Mouse (Mus musculus) cortical plate, adult 2 months (tissue): Measurements from ENCODE around the gene Hist2h2ac.

Experiments used
- CTCF ChIP-seq: fragments of 200-500 bp; IDR thresholded peaks from 2 replicates; pipeline ENCODE4 v1.5.1; 2011; ENCODE audit warnings: mild to moderate bottlenecking, control low read depth, low read length; ENCODE audit not compliant: insufficient read depth; ENCODE audit errors: extremely low read depth
- POLR2A ChIP-seq: fragments of 200-500 bp; IDR thresholded peaks from 2 replicates; pipeline ENCODE4 v1.6.1; 2011; ENCODE audit warnings: mild to moderate bottlenecking, low read length, control low read depth; ENCODE audit not compliant: insufficient read depth; ENCODE audit errors: extremely low read depth

DNA sequence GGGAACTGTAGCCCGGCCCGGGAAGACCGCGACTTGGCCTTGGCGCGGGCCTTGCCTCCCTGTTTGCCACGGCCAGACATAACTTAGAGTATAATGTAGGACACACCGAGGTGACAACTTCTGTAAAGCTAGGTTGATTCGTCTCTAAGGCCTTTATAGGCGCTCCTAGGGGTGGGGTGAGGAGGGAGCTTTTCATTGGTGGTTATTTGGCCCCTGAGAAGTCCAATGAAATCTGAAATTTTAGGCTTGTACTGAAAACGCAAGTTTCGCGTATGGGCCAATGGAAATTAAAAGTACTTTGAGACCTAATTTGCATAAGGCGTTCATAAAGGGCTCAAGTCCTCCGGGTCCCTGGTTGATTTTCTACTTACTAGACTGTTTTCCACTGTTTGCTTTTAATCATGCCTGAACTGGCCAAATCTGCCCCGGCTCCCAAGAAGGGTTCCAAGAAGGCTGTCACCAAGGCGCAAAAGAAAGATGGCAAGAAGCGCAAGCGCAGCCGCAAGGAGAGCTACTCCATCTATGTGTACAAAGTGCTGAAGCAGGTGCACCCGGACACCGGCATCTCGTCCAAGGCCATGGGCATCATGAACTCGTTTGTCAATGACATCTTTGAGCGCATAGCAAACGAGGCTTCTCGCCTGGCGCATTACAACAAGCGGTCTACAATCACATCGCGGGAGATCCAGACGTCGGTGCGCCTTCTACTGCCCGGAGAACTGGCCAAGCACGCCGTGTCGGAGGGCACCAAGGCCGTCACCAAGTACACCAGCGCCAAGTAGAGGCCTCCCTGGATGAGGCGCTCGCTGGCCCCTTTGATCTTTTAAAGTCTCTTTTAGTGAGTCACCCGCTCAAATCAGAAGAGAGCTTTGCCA lies at the start of gene Hist2h2ac, which contains the start of gene Hist2h2be:
- peak; percentile 92 for TF ChIP-seq POLR2A
- TF ChIP-seq CTCF: no peak
